Mouse (Mus musculus): ENCODE measurements around the gene Mrpl40. TPM values are rescaled to one million over a fixed set of nuclear protein-coding genes. Genes with fewer than 3 reads are reported as not detected.

Mrpl40 gene
- polyA plus RNA-seq, 1 experiment from 2014 or later = 83.1 TPM

GRCm38 (mm10) chr16:18822356-18822755 lies 54.3 kb downstream of the Mrpl40 start:
- no peaks in the 10 kb centered on the region for H3K27me3 ChIP-seq

More at GRCm38 (mm10) chr16:18822356-18822755, 54.3 kb downstream of the Mrpl40 start:
- no peak overlapping the region for H3K9ac ChIP-seq
- peaks cover 95% of the 10 kb centered on the region for H3K36me3 ChIP-seq
- no peak for ATAC-seq (ENCODE audit: insufficient number of reproducible peaks, low FRiP score, low TSS enrichment, low read depth)
- H3K9me3 ChIP-seq = no peaks in the 10 kb centered on the region
- no peak overlapping the region for H3K4me3 ChIP-seq
- 85% methylated on average over 1 of the region's 1 CpGs for WGBS
- H3K4me1 ChIP-seq = no peaks in the 10 kb centered on the region
- H3K4me2 ChIP-seq = no peak overlapping the region
- no peak overlapping the region for H3K27ac ChIP-seq

Other genes starting within 250 kb of the Mrpl40 start
- 59.4 and 62.8 TPM in 2 replicates for gene Sept5, start 246.9 kb downstream of the Mrpl40 start, polyA plus RNA-seq (2015; fragmentation: Nextera tagmentation; extraction: Ambion mirVana)
- gene Cldn5, start 100.0 kb downstream of the Mrpl40 start, polyA plus RNA-seq (2015; fragmentation: Nextera tagmentation; extraction: Ambion mirVana) = 32.3 and 38.0 TPM in 2 replicates
- gene Ufd1, start 65.1 kb downstream of the Mrpl40 start, polyA plus RNA-seq (2015; fragmentation: Nextera tagmentation; extraction: Ambion mirVana) = 95.2 and 96.8 TPM in 2 replicates
- 32.8 and 39.9 TPM in 2 replicates for gene Cdc45, start 64.9 kb downstream of the Mrpl40 start, polyA plus RNA-seq (2015; fragmentation: Nextera tagmentation; extraction: Ambion mirVana)
- 40.2 and 43.6 TPM in 2 replicates for gene 2510002D24Rik, start 40.3 kb downstream of the Mrpl40 start, polyA plus RNA-seq (2015; fragmentation: Nextera tagmentation; extraction: Ambion mirVana)
- gene Gm28539, start 40.3 kb downstream of the Mrpl40 start, polyA plus RNA-seq (2015; fragmentation: Nextera tagmentation; extraction: Ambion mirVana) = not detected in 2 replicates
- gene Hira, start 175 bp upstream of the Mrpl40 start, polyA plus RNA-seq (2015; fragmentation: Nextera tagmentation; extraction: Ambion mirVana) = 12.8 and 14.6 TPM in 2 replicates